Mouse (Mus musculus) hindbrain, embryonic 12.5 days (tissue): ENCODE measurements around the gene Nampt. TPM values are rescaled to one million over a fixed set of nuclear protein-coding genes. Genes with fewer than 3 reads are reported as not detected.

Experiments used
- ATAC-seq: fragments of 200-750 bp; cut with Nextera tagmentation; 2 replicates; pipeline ENCODE4 v1.8.0; 2017; ENCODE audit warnings: moderate TSS enrichment; ENCODE audit not compliant: low FRiP score
- H3K27ac ChIP-seq: fragments of 300-500 bp; sonication (generic); 2 replicates; pipeline ENCODE4 v1.5.1; 2016; ENCODE audit warnings: mild to moderate bottlenecking
- H3K27me3 ChIP-seq: fragments of 300-500 bp; sonication (generic); 2 replicates; pipeline ENCODE4 v1.6.1; 2016; ENCODE audit warnings: mild to moderate bottlenecking
- H3K36me3 ChIP-seq: fragments of 300-500 bp; sonication (generic); 2 replicates; pipeline ENCODE4 v1.6.1; 2016; ENCODE audit warnings: mild to moderate bottlenecking
- H3K4me1 ChIP-seq: fragments of 300-500 bp; sonication (generic); 2 replicates; pipeline ENCODE4 v1.6.1; 2016
- H3K4me2 ChIP-seq: fragments of 300-500 bp; sonication (generic); replicated peaks from 2 replicates; pipeline ENCODE4 v1.6.1; 2016; ENCODE audit warnings: mild to moderate bottlenecking
- H3K4me3 ChIP-seq: fragments of 300-500 bp; sonication (generic); 2 replicates; pipeline ENCODE4 v1.5.1; 2016; ENCODE audit warnings: mild to moderate bottlenecking
- H3K9ac ChIP-seq: fragments of 300-500 bp; sonication (generic); 2 replicates; pipeline ENCODE4 v1.6.1; 2016; ENCODE audit warnings: mild to moderate bottlenecking, moderate library complexity
- H3K9me3 ChIP-seq: fragments of 300-500 bp; sonication (generic); replicated peaks from 2 replicates; pipeline ENCODE4 v1.6.1; 2016; ENCODE audit warnings: mild to moderate bottlenecking
- WGBS: fragments of 180-500 bp; shearing (Covaris S2); methylation state at CpG from one replicate; pipeline ENCODE4 v1.1.7; 2016; 5-methylcytosine and 5-hydroxymethylcytosine counted together
- polyA plus RNA-seq: library from polyadenylated mRNA; unstranded; fragments of >200 nt; fragmentation: Nextera tagmentation; extraction: Ambion mirVana; gene quantifications from 2 replicates; pipeline ENCODE4 v1.2.1, GENCODE M21; 2016

Gene Nampt
- polyA plus RNA-seq, 1 experiment from 2014 or later, result 27.1 TPM

DNA sequence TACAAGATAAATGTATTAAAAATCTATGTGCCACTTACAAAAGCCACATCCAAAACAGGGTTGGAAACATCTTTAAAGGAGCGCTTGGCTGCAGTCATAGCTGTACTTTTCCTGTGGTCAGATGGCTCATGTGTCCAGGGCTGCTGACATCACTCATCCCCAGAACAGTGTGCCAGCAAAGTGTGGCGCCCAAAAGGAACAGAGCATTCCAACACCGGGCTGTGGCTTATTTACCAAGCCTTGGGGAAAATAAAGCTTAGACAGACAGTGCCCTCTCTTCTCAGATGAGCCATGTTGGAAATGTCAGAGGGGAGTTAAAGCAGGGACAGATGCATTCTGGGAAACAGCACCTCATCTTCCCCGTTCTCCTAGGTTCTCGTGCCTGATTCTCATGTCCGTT lies 35.5 kb downstream of the Nampt start:
- Histone ChIP-seq H3K4me2 (no peak overlapping the region), H3K4me3 (no peak overlapping the region), H3K27ac (no peak overlapping the region), H3K36me3 (peaks cover 9% of the 10 kb centered on the region; the same call in 1 of the 2 replicates), H3K4me1 (no peaks in the 10 kb centered on the region), H3K9me3 (no peaks in the 10 kb centered on the region), H3K9ac (no peak overlapping the region), H3K27me3 (no peaks in the 10 kb centered on the region)
- no peak for ATAC-seq
- 84% methylated on average over 6 of the region's 6 CpGs for WGBS

DNA sequence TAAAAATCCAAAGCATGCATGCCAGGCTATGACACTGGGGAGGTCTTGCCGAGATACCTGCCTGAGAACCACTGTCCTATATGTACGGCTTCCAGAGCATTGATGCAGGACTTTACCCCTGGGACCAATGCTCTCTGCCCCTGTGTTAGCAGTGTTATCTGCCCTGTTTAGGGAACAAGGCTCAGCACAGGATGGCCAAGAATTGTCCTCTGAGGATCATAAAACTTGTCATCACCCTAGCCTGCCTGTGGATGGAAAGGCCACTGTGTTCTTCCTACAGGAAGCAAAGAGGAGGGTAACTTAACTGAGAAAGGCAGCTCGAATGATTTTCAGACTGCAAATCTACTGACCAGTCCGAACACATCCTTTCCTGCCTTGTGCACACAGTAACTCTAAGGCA lies 36.1 kb downstream of the Nampt start:
- peaks cover 9% of the 10 kb centered on the region; the same call in 1 of the 2 replicates for H3K36me3 ChIP-seq
- H3K9me3 ChIP-seq, result no peaks in the 10 kb centered on the region
- H3K27ac ChIP-seq, result no peak overlapping the region
- H3K27me3 ChIP-seq, result no peaks in the 10 kb centered on the region
- no peak overlapping the region for H3K4me2 ChIP-seq
- H3K4me3 ChIP-seq, result no peak overlapping the region
- no peak for ATAC-seq
- H3K4me1 ChIP-seq, result no peaks in the 10 kb centered on the region
- H3K9ac ChIP-seq, result no peak overlapping the region
- 90% methylated on average over 4 of the region's 4 CpGs for WGBS

DNA sequence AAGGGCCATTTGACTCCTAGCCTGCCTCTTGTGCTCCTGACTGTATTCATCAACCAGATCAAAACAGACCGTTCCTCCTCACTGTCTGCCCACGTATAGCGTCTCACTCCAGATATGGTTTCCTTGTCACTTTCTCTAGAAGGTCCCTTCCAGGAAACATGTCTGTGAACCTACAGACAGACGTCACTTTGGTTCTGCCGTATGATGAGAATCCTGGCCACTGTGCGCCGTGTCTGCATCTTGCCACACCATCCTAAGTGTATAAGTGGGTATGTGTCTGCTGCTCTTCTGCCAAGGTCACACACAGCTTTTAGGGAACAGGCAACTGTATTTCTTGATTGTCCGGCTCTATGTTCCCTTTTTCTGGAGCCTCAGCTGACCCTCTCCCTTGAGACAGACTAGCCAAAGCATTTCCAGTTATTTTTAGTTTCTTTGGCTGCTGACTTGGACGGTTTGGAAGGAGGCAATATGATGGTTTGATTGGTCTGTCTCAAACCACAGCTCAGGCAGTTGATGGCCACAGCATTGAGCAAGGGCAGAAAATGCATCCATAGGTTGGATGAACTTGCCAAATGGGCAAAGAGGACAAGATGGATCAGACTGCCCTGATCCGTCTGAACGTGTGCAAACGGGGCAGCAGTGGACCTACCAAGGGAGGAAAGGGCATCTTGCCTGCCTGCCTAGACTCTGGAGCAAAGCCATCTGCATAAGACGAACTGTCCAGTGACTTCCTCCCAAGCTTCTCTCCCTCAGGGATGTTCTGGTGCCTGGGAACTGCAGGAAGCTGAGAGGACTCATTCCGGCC lies 37.6 kb downstream of the Nampt start:
- H3K4me2 ChIP-seq, result no peak overlapping the region
- no peaks in the 10 kb centered on the region for H3K27me3 ChIP-seq
- no peak overlapping the region for H3K9ac ChIP-seq
- H3K9me3 ChIP-seq, result no peaks in the 10 kb centered on the region
- no peaks in the 10 kb centered on the region for H3K4me1 ChIP-seq
- H3K27ac ChIP-seq, result no peak overlapping the region
- no peak overlapping the region for H3K4me3 ChIP-seq
- 0 out of 2 replicates have a peak, but pooled peaks cover 6% of the 10 kb centered on the region for H3K36me3 ChIP-seq
- ATAC-seq, result no peak
- WGBS, result 87% methylated on average over 14 of the region's 14 CpGs

DNA sequence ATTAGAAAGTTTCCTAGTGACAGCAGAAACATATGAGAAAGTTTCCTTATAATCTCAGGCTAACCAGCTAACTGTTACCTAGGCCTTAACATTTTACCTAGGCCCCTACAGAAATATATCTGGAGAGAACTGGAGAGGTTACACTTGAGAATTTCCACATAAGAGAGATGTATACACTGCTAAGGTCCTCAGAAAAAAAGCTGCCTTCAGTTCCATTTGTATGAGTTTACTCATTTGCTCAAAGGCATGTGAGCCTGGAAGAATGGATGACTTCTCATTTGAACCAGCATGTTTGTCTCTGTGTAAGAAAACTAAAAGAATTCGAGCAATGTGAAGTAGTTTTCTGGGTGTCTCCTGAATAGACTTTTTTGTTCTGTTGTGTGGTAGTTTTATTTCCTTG lies 39.1 kb downstream of the Nampt start:
- no peak overlapping the region for H3K4me3 ChIP-seq
- no peaks in the 10 kb centered on the region for H3K36me3 ChIP-seq
- no peak overlapping the region for H3K4me2 ChIP-seq
- no peaks in the 10 kb centered on the region for H3K27me3 ChIP-seq
- H3K9ac ChIP-seq, result no peak overlapping the region
- no peak overlapping the region for H3K27ac ChIP-seq
- no peaks in the 10 kb centered on the region for H3K9me3 ChIP-seq
- ATAC-seq, result no peak
- no peaks in the 10 kb centered on the region for H3K4me1 ChIP-seq
- 65% methylated on average over 1 of the region's 1 CpGs for WGBS

DNA sequence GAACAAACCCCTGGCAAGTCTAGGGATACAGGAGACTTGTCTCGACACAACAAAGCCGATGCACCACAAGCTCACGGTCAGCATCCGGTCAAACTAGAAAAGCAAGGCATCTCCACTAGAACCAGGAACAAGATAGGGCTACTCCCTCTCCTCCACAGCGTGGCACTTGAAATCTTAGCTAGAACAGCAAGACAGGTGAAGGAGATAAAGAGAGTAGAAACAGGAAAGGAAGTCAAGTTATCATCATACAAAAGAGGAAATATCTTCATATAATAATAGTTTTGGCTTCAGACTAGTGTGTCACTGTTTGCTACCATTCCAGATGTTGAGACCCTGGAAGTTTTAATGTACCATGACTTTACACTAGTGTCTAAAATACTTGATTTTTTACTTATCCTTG lies 41.5 kb downstream of the Nampt start:
- H3K27me3 ChIP-seq, result no peaks in the 10 kb centered on the region
- no peak overlapping the region for H3K4me3 ChIP-seq
- H3K9ac ChIP-seq, result no peak overlapping the region
- H3K4me2 ChIP-seq, result no peak overlapping the region
- 95% methylated on average over 5 of the region's 5 CpGs for WGBS
- H3K4me1 ChIP-seq, result no peaks in the 10 kb centered on the region
- H3K27ac ChIP-seq, result no peak overlapping the region
- H3K36me3 ChIP-seq, result no peaks in the 10 kb centered on the region
- no peak for ATAC-seq
- no peaks in the 10 kb centered on the region for H3K9me3 ChIP-seq

DNA sequence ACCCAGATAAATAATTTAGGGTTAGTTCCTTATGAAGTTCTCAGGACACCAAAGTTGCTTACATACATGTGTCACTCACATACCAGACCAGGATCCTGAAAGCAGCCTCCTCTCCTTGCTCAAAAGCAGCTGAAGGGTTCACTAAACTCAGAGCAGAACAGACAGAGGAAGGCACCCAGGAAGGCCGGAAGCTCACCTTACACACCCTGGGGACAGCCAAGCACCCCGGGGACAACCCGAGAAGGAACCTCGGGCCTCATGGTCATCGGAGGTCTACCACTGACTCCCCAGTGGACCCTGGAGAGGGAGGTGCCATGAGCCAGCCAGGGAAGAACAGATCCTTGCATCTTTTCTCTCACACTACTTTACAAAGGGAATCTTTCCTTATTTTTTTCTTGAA lies 51.5 kb downstream of the Nampt start:
- no peak overlapping the region for H3K4me3 ChIP-seq
- H3K36me3 ChIP-seq, result no peaks in the 10 kb centered on the region
- H3K9me3 ChIP-seq, result no peaks in the 10 kb centered on the region
- no peak overlapping the region for H3K9ac ChIP-seq
- H3K4me2 ChIP-seq, result no peak overlapping the region
- H3K4me1 ChIP-seq, result no peaks in the 10 kb centered on the region
- no peaks in the 10 kb centered on the region for H3K27me3 ChIP-seq
- H3K27ac ChIP-seq, result no peak overlapping the region
- no peak for ATAC-seq
- 89% methylated on average over 5 of the region's 5 CpGs for WGBS

DNA sequence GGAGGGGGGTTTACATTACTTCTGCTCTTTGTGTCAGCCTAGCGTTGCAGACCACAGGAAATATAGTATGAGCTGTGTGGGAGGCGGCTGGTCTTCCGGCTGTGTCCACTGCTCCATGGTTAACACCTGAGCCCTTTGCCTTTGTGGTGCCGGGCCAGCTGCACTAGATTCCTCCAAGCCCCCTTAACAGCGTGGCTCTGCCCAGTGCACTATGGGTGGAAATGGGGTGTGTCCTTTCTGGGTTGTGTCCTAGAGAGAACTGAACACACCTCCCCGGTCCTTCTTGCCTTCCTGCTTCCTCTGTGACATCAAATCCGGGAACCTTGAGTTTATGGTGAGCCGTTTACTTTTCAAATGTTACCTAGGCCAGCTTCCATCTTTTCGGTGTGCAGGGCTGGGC lies 58.2 kb downstream of the Nampt start:
- Histone ChIP-seq H3K4me1 (0 out of 2 replicates have a peak, but pooled peaks cover 2% of the 10 kb centered on the region), H3K9ac (no peak overlapping the region), H3K4me2 (no peak overlapping the region), H3K27ac (no peak overlapping the region), H3K4me3 (no peak overlapping the region), H3K9me3 (no peaks in the 10 kb centered on the region), H3K36me3 (no peaks in the 10 kb centered on the region), H3K27me3 (no peaks in the 10 kb centered on the region)
- ATAC-seq, result no peak
- 94% methylated on average over 9 of the region's 9 CpGs for WGBS

DNA sequence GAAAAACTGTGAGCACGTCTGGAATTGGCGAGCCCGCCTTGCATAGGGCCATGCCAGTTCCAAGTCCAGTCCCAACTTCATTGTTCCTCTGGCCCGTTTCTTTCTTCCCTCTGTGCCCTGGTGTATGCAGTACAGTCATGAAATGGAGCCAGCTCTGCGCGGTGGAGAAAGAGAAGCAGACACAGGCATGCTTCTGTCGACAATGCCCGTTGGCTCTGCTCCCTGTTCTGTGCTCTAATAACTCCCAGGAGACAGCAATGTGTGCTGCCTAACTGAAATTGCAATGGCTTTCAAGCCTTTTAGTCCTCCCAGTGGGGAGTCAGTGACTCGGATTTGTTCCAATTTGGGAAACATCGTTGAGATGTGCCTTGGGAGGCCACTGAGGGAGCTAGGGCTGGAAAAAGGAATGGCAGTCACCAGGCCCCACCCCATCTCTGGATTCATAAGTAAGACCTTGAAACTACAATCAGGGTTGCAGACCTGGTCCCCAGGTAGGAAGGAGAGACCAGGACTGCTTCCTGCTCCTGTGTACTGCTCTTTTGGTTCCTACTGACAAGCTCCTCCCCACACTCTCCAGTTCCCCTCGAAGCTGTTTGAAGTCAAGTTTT lies 58.7 kb downstream of the Nampt start:
- Histone ChIP-seq H3K9ac (no peak overlapping the region), H3K9me3 (no peaks in the 10 kb centered on the region), H3K4me2 (no peak overlapping the region), H3K27me3 (no peaks in the 10 kb centered on the region), H3K27ac (no peak overlapping the region), H3K36me3 (no peaks in the 10 kb centered on the region), H3K4me1 (0 out of 2 replicates have a peak, but pooled peaks cover 2% of the 10 kb centered on the region), H3K4me3 (no peak overlapping the region)
- 73% methylated on average over 11 of the region's 11 CpGs for WGBS
- ATAC-seq, result peak; percentile 22; the same call in 1 of the 2 replicates

DNA sequence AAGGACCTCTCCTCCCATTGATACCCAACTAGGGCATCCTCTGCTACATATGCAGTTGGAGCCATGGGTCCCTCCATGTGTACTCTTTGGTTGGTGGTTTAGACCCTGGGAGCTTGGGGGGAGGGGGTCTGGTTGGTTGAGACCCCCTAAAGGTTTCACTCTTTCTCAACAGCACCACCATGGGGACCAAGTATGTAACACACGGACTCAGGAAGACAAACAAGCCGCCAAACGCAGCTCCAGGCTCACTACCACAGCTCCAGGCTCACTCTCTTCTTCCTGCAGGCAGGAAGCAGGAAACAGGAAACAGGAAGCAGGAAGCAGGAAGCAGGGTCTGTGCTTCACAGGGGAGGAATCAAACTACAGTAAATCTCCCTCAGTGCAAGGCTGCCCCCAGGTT lies 60.0 kb downstream of the Nampt start:
- Histone ChIP-seq H3K4me1 (0 out of 2 replicates have a peak, but pooled peaks cover 2% of the 10 kb centered on the region), H3K27me3 (no peaks in the 10 kb centered on the region), H3K36me3 (no peaks in the 10 kb centered on the region), H3K9ac (no peak overlapping the region), H3K4me3 (no peak overlapping the region), H3K9me3 (no peaks in the 10 kb centered on the region), H3K27ac (no peak overlapping the region), H3K4me2 (no peak overlapping the region)
- ATAC-seq, result no peak
- 79% methylated on average over 3 of the region's 3 CpGs for WGBS

DNA sequence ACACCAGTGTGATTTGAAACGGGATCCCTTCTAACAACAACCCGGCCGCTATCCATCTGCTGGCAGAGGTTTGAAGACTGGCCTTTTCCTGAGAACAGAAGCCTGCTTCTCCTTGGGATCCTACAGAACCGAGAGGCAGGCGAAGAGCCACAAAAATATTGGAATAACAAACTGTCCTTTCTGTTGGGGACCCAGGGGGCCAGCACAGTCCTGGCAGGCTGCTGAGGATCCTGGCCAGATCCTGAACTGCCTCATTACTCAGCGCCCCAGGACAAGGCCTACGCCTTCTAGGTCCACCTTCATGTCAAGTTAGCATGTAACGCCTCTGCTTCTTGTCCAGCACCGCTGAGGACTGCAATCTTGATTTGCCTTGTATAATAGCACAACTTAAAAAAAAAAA lies 65.0 kb downstream of the Nampt start:
- H3K9me3 ChIP-seq, result no peaks in the 10 kb centered on the region
- no peak overlapping the region for H3K27ac ChIP-seq
- no peak for ATAC-seq
- 72% methylated on average over 9 of the region's 9 CpGs for WGBS
- H3K4me3 ChIP-seq, result no peak overlapping the region
- H3K36me3 ChIP-seq, result no peaks in the 10 kb centered on the region
- H3K9ac ChIP-seq, result no peak overlapping the region
- no peaks in the 10 kb centered on the region for H3K4me1 ChIP-seq
- H3K27me3 ChIP-seq, result no peaks in the 10 kb centered on the region
- H3K4me2 ChIP-seq, result no peak overlapping the region

DNA sequence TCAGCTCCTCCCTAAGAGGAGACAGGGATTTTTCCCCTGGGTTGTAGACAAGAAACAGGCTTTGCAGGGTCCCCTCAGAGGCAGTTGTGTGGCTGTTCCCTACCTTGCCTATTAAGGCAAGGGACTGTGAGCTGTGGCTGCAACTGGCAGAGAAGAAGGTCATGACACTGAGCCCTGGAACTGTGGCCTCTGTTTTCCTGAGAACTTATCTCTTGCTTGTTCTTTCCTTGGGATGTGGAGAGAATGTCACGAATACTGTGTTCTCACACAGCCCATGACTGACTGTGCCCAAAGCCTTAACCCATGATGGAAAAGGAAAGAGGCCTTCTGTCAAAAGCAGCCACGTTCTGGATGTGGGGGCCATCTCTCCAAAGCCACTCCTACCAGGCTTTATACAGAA lies 65.7 kb downstream of the Nampt start:
- Histone ChIP-seq H3K27me3 (no peaks in the 10 kb centered on the region), H3K4me3 (no peak overlapping the region), H3K27ac (no peak overlapping the region), H3K4me1 (no peaks in the 10 kb centered on the region), H3K36me3 (no peaks in the 10 kb centered on the region), H3K9me3 (no peaks in the 10 kb centered on the region), H3K4me2 (no peak overlapping the region), H3K9ac (no peak overlapping the region)
- WGBS, result 58% methylated on average over 2 of the region's 2 CpGs
- no peak for ATAC-seq

DNA sequence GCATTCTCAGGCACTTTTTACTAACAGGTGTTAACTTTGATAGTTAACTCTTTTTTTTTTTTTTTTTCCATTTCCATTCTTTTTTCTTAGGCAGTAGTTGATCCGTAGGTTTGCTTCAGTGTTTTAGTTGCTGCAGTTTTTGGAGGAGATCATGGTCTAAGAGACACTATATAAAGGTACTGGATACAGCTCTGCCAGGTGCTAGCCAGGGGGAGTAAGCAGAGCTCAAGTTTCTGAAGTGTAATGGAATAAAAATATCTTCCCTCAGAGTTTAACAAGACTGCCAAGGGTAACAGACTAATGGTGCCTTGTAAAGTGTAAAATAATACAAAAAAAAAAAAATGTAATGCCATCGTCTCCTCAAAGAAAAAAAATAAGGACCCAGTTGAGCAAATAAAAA lies 67.0 kb downstream of the Nampt start:
- Histone ChIP-seq H3K27me3 (no peaks in the 10 kb centered on the region), H3K9me3 (no peaks in the 10 kb centered on the region), H3K27ac (no peak overlapping the region), H3K4me2 (no peak overlapping the region), H3K4me3 (no peak overlapping the region), H3K9ac (no peak overlapping the region), H3K36me3 (no peaks in the 10 kb centered on the region), H3K4me1 (no peaks in the 10 kb centered on the region)
- no peak for ATAC-seq
- WGBS, result 85% methylated on average over 2 of the region's 2 CpGs

DNA sequence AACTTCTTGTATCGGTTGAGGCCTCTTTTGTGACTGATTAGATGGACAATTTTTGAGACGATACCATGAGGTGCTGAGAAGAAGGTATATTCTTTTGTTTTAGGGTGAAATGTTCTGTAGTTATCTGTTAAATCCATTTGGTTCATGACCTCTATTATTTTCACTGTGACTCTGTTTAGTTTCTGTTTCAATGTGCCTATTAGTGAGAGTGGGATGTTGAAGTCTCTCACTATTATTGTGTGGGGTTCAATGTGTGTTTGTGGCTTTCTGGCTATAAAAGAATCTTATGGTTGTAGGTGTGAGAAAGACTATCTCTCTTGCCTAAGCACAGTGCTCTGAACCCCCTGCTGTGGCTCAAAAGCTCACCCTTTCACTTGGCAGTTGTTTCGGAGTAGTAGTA lies 68.9 kb downstream of the Nampt start:
- no peak overlapping the region for H3K27ac ChIP-seq
- H3K4me3 ChIP-seq, result no peak overlapping the region
- 93% methylated on average over 3 of the region's 3 CpGs for WGBS
- H3K9me3 ChIP-seq, result no peaks in the 10 kb centered on the region
- H3K36me3 ChIP-seq, result no peaks in the 10 kb centered on the region
- no peaks in the 10 kb centered on the region for H3K27me3 ChIP-seq
- no peak for ATAC-seq
- no peak overlapping the region for H3K4me2 ChIP-seq
- peaks cover 1% of the 10 kb centered on the region; the same call in 1 of the 2 replicates for H3K4me1 ChIP-seq
- no peak overlapping the region for H3K9ac ChIP-seq
